Mouse (Mus musculus): ENCODE results near the gene Cars. TPM values are rescaled to one million over a fixed set of nuclear protein-coding genes. Genes with fewer than 3 reads are reported as not detected.

Cars gene
- polyA plus RNA-seq, 1 experiment, result 17.2 TPM

DNA sequence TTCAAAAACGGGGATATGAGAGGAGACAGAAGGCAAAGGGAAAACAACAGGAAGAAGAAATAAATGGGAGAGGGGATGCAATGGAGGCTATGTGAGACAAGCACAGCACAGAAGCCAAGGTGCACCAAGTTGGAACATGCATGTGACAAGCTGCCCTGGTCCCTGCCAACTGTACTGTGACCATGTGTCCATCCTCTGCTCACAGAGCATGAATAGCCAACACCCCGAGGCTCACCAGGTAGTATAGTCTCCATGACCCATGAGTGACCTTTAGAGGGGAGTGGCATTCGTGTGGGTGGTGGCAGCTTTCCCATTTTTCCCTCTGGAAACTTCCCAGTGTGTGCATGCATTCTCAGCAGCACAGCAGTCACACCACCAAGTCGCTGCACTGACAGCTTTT, 80.6 kb downstream of the Cars start:
- DNase-seq (ENCODE audit: low read depth, low spot score), result no peak
- 51% methylated on average over 4 of the region's 4 CpGs for WGBS

DNA sequence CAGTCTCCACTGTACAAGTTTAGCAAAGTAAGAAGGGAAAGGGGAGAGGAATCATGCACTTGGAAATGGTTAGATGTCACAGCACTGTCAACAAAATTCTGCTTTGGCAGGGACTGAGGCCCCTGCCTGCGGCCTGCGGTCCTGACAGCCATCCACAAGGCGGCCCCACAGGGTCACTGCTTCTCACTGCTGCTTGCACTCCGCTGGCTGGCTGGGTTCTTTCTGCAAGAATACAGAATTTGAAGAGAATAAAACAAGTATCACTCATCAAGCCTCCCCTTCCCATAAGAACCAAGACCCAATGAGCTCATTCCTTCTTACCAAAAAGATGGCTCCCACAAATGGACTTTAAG, 85.5 kb downstream of the Cars start:
- WGBS, result 91% methylated on average over 4 of the region's 4 CpGs

DNA sequence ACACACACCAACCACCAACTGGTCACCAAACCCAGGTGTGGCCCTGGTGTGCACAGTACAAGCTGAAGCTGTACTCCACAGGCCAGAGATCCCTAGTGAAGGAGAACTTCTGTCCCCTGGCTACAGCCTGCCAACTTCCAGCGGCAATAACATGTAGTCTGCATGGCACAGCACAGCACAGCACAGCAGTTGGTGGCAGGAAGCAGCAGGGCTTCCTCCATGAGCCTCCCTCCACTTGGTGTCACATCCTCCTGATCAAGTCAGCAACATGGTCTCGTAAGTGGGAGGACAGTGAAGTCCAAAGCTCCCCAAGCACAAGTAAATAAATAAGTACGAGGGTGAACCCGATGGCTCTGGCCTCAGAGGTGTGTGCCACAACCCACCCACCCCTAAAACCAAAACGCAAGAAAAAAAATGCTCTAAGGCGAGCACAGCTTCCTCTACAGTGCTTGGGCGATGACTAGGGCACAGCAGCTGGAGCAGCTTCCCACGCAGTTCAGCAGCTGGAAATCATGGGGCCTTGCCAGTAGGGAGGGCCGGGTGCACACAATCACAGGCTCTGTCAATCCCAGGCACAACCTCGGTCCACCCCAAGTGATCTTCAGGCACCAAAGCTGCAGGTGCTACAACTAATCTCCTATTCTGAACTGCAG, 86.0 kb downstream of the Cars start:
- no peak for DNase-seq (ENCODE audit: low read depth, low spot score)
- WGBS, result 73% methylated on average over 10 of the region's 10 CpGs

More for the DNA sequence above, 85.5 kb downstream of the Cars start:
- DNase-seq (ENCODE audit: low read depth, low spot score), result no peak

DNA sequence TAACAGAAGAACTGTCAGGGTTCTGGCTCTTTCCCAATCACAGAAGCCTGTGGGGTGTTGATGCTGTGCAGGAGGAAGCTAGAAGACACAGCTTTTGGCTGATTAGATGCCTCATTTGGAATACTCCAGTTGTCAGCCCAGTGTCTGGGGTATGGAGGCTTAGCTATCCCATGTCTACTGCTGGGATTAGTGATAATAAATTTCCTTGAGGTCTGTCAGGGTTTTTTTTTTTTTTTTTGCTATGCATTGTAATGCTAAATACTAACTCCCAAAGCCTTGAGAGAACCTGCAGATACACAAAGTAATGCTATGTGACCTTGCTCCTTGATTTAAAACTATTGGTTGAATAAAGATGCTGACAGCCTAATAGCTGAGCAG, 88.6 kb downstream of the Cars start:
- no peak for DNase-seq (ENCODE audit: low read depth, low spot score)

DNA sequence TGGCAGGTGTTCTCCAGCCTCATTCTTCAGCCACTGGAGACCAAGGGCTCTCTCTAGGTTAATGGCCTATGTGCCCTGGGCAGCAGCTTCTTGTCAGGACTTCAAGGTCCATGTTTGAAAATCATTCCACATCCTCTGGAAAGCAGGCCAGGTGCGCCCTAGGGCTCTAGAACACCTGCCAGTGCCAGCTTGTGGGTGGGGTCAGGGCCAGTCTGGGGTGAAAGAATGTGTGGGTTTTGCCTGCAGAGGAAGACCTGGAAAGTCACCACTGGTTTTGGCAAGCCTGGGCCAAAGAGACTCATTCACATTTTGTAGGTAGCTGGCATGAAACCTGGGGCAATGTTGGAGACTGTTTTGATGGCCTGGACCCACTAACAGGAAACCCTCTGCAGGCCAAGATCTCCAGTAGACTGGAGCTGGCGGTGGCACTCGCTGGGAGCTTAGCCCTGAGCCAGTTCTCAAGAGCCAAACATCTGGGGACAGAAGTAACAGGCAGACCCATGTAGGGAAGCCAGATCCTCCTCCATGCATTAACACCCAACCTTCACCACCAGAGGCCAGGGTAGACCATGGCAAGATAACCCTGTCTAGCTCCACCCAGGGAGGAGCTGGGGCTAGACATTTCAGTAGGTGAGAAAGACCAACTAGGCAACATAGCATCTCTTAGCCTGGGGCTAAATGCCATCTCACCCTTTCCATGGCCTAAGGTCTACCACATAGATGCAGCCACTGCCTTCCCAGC, 89.1 kb downstream of the Cars start:
- DNase-seq (ENCODE audit: low read depth, low spot score), result no peak
- WGBS, result 57% methylated on average over 3 of the region's 3 CpGs

DNA sequence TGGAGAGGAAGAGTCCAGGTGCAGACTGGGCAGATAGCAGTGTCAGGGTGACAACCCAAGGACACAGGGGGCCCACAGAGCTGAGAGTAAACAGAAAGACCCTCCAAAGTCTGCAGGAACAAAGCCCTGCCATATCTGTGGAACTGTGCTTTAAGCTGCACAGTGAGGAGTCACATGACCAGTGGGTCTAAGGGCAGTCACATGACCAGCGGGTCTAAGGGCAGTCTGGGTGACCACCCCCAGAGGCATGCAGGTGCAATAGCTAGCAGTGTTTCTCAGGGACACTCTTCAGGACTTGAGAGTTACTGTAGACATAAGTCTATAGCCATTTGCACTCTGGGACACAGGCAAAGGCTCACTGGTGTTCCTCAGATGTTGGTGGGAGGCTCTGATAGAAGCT, 90.3 kb downstream of the Cars start:
- 82% methylated on average over 1 of the region's 1 CpGs for WGBS
- no peak for DNase-seq (ENCODE audit: low read depth, low spot score)

Other genes with a start within 250 kb of the Cars start
- 1.9 and 2.6 TPM in 2 replicates for gene Cdkn1c, start 139.0 kb downstream of the Cars start, polyA plus RNA-seq (2012; rRNA removed)
- 140 and 170 TPM in 2 replicates for gene Slc22a18, start 126.4 kb downstream of the Cars start, polyA plus RNA-seq (2012; rRNA removed)
- gene Phlda2, start 96.9 kb downstream of the Cars start, polyA plus RNA-seq (2012; rRNA removed), result 3.3 and 3.5 TPM in 2 replicates
- gene Nap1l4, start 51.0 kb downstream of the Cars start, polyA plus RNA-seq (2012; rRNA removed), result 54.3 and 57.4 TPM in 2 replicates
- 0.37 and 0.52 TPM in 2 replicates for gene Tnfrsf26, start 28.6 kb upstream of the Cars start, polyA plus RNA-seq (2012; rRNA removed)
- gene Tnfrsf22, start 49.6 kb upstream of the Cars start, polyA plus RNA-seq (2012; rRNA removed), result 1.2 and 1.3 TPM in 2 replicates
- 1.1 and 2.5 TPM in 2 replicates for gene Tnfrsf23, start 85.8 kb upstream of the Cars start, polyA plus RNA-seq (2012; rRNA removed)
- 30.8 and 31.3 TPM in 2 replicates for gene Osbpl5, start 156.9 kb upstream of the Cars start, polyA plus RNA-seq (2012; rRNA removed)
- not detected in 2 replicates for gene Mrgprg, start 166.9 kb upstream of the Cars start, polyA plus RNA-seq (2012; rRNA removed)
- 1.8 and 2.4 TPM in 2 replicates for gene Mrgpre, start 184.4 kb upstream of the Cars start, polyA plus RNA-seq (2012; rRNA removed)
- 44.2 and 65.4 TPM in 2 replicates for gene Nadsyn1, start 222.8 kb upstream of the Cars start, polyA plus RNA-seq (2012; rRNA removed)
- gene Dhcr7, start 223.1 kb upstream of the Cars start, polyA plus RNA-seq (2012; rRNA removed), result 105 and 202 TPM in 2 replicates

Data from large intestine, adult 2 months (tissue).